Comparison of ENCODE assay signal across 8 mouse cellular contexts in genomic region chr12:84194400-84195109, GRCm38 (mm10). TPM values are rescaled to one million over a fixed set of nuclear protein-coding genes. Genes with fewer than 3 reads are reported as not detected.
DNase-seq lines count a peak whose midpoint lies in the region; ATAC-seq and TF ChIP-seq lines count a peak whose summit lies in the region.

No protein-coding gene starts in this region.

- TF ChIP-seq POLR2A in lung, adult 2 months (IDR thresholded peaks at IDR 0.05; ENCODE audit: borderline replicate concordance, extremely low read depth, low read depth, low read length), result no peak

- intact Hi-C loops in left cerebral cortex, postnatal 25 days (cut with DNase I), result no loop called here

- no peaks in the 10 kb centered on the region for H3K27me3 ChIP-seq in embryonic facial prominence, embryonic 13.5 days
- no peaks in the 10 kb centered on the region for H3K27me3 ChIP-seq in intestine, embryonic 16.5 days (replicated peaks; ENCODE audit: control insufficient read depth, insufficient read depth, low read length)
- H3K27me3 ChIP-seq in neural tube, embryonic 14.5 days (ENCODE audit: control insufficient read depth, insufficient read depth, low read length), result no peaks in the 10 kb centered on the region

- WGBS in lung, adult 2 months, result 1% methylated on average over 13 of the region's 13 CpGs
- WGBS in embryonic facial prominence, embryonic 13.5 days, result 4% methylated on average over 13 of the region's 13 CpGs
- 3% methylated on average over 13 of the region's 13 CpGs for WGBS in intestine, embryonic 16.5 days
- 6% methylated on average over 12 of the region's 13 CpGs for WGBS in neural tube, embryonic 14.5 days

- ATAC-seq in embryonic facial prominence, embryonic 13.5 days (ENCODE audit: insufficient number of reproducible peaks, insufficient read depth, low FRiP score, low TSS enrichment, low read depth), result no peak
- no peak for ATAC-seq in intestine, embryonic 16.5 days
- ATAC-seq in neural tube, embryonic 14.5 days (ENCODE audit: low read depth), result no peak

- H3K4me2 ChIP-seq in embryonic facial prominence, embryonic 13.5 days, result peak overlapping the region; percentile 94
- peak overlapping the region; percentile 96 for H3K4me2 ChIP-seq in intestine, embryonic 16.5 days (ENCODE audit: low read depth, low read length)
- peak overlapping the region; percentile 97 for H3K4me2 ChIP-seq in neural tube, embryonic 14.5 days (ENCODE audit: low read depth, low read length)

- H3K36me3 ChIP-seq in embryonic facial prominence, embryonic 13.5 days, result no peaks in the 10 kb centered on the region
- H3K36me3 ChIP-seq in intestine, embryonic 16.5 days (ENCODE audit: control insufficient read depth, insufficient read depth, low read length), result no peaks in the 10 kb centered on the region
- H3K36me3 ChIP-seq in neural tube, embryonic 14.5 days (ENCODE audit: control insufficient read depth, insufficient read depth, low read length), result no peaks in the 10 kb centered on the region

- DNase-seq in lung, adult 2 months, result no peak
- no peak for DNase-seq in lung, postnatal 36 days
- DNase-seq in cerebellum, postnatal 25 days, result no peak
- DNase-seq in left cerebral cortex, postnatal 25 days (ENCODE audit: low spot score in 2 of 2), result no peak
- no peak for DNase-seq in left cerebral cortex, adult 9 months (ENCODE audit: low spot score in 2 of 2)

- peak overlapping the region; percentile 96 for H3K27ac ChIP-seq in embryonic facial prominence, embryonic 13.5 days
- H3K27ac ChIP-seq in intestine, embryonic 16.5 days (ENCODE audit: low read length), result peak overlapping the region; percentile 99
- H3K27ac ChIP-seq in neural tube, embryonic 14.5 days (ENCODE audit: low read depth, low read length), result peak overlapping the region; percentile 95

- H3K4me3 ChIP-seq in lung, adult 2 months (replicated peaks; ENCODE audit: extremely low read depth, low read depth, low read length), result peak overlapping the region; percentile 12
- peak overlapping the region; percentile 68 for H3K4me3 ChIP-seq in embryonic facial prominence, embryonic 13.5 days
- H3K4me3 ChIP-seq in intestine, embryonic 16.5 days (ENCODE audit: low read length), result peak overlapping the region; percentile 82
- H3K4me3 ChIP-seq in neural tube, embryonic 14.5 days (ENCODE audit: low read depth, low read length), result peak overlapping the region; percentile 74

- TF ChIP-seq CTCF in lung, adult 2 months (IDR thresholded peaks at IDR 0.05; ENCODE audit: insufficient read depth, low read length), result no peak

- no peaks in the 10 kb centered on the region for H3K9me3 ChIP-seq in embryonic facial prominence, embryonic 13.5 days
- no peaks in the 10 kb centered on the region for H3K9me3 ChIP-seq in intestine, embryonic 16.5 days (ENCODE audit: control insufficient read depth, low read length)
- no peaks in the 10 kb centered on the region for H3K9me3 ChIP-seq in neural tube, embryonic 14.5 days (ENCODE audit: control insufficient read depth, low read length)

- H3K9ac ChIP-seq in embryonic facial prominence, embryonic 13.5 days, result peak overlapping the region; percentile 95
- H3K9ac ChIP-seq in intestine, embryonic 16.5 days (ENCODE audit: low read depth, low read length), result peak overlapping the region; percentile 56
- H3K9ac ChIP-seq in neural tube, embryonic 14.5 days (replicated peaks; ENCODE audit: low read depth, low read length), result peak overlapping the region; percentile 88

- peaks cover 30% of the 10 kb centered on the region for H3K4me1 ChIP-seq in lung, adult 2 months (ENCODE audit: control insufficient read depth, insufficient read depth, low read length)
- peaks cover 79% of the 10 kb centered on the region for H3K4me1 ChIP-seq in embryonic facial prominence, embryonic 13.5 days
- H3K4me1 ChIP-seq in intestine, embryonic 16.5 days (ENCODE audit: control insufficient read depth, insufficient read depth, low read length), result peaks cover 44% of the 10 kb centered on the region
- H3K4me1 ChIP-seq in neural tube, embryonic 14.5 days (ENCODE audit: control insufficient read depth, insufficient read depth, low read length), result peaks cover 25% of the 10 kb centered on the region

RNA-seq across cellular contexts. Expression of gene Elmsan1, which starts 24.1 kb away (rescaled TPM):
- polyA plus RNA-seq in lung, adult 2 months (2012; rRNA removed), result 26.5 and 29.5 TPM in 2 replicates
- polyA plus RNA-seq in embryonic facial prominence, embryonic 13.5 days (2015; fragmentation: Nextera tagmentation; extraction: Ambion mirVana), result 9.9 and 11.1 TPM in 2 replicates
- polyA plus RNA-seq in intestine, embryonic 16.5 days (2015; fragmentation: Nextera tagmentation; extraction: Ambion mirVana), result 6.3 and 6.7 TPM in 2 replicates
- polyA plus RNA-seq in neural tube, embryonic 14.5 days (2014; fragmentation: Nextera tagmentation; extraction: Ambion mirVana), result 4.2 and 4.5 TPM in 2 replicates
- 10 to 100 TPM; 15.0 to 15.7 TPM for total RNA-seq in left cerebral cortex, postnatal 25 days (2021)

RNA-seq across cellular contexts. Expression of gene Pnma1, which starts 46.3 kb away (rescaled TPM):
- polyA plus RNA-seq in lung, adult 2 months (2012; rRNA removed), result 0.84 and 1.3 TPM in 2 replicates
- 0.74 and 1.1 TPM in 2 replicates for polyA plus RNA-seq in embryonic facial prominence, embryonic 13.5 days (2015; fragmentation: Nextera tagmentation; extraction: Ambion mirVana)
- 0.34 and 0.67 TPM in 2 replicates for polyA plus RNA-seq in intestine, embryonic 16.5 days (2015; fragmentation: Nextera tagmentation; extraction: Ambion mirVana)
- 3.4 and 3.9 TPM in 2 replicates for polyA plus RNA-seq in neural tube, embryonic 14.5 days (2014; fragmentation: Nextera tagmentation; extraction: Ambion mirVana)
- total RNA-seq in left cerebral cortex, postnatal 25 days (2021), result 1 to 10 TPM; 4.9 to 5.2 TPM

Comparison
In these comparisons a context has a peak if more than half of its experiments do, and no peak if none do; other contexts are left out.
1. H3K4me3 ChIP-seq: peak in every context shown above with its lines; median percentile 82 in intestine, embryonic 16.5 days; 74 in neural tube, embryonic 14.5 days; 68 in embryonic facial prominence, embryonic 13.5 days; 12 in lung, adult 2 months.